Mouse (Mus musculus): ENCODE measurements around the gene Dnajb8. TPM values are rescaled to one million over a fixed set of nuclear protein-coding genes. Genes with fewer than 3 reads are reported as not detected.

The Dnajb8 gene
- polyA plus RNA-seq, 1 experiment from 2014 or later = not detected

- Histone ChIP-seq H3K36me3 (0 out of 2 replicates have a peak, but pooled peaks cover 4% of the 10 kb centered on the region), H3K4me2 (no peak overlapping the region), H3K9ac (no peak overlapping the region), H3K4me1 (peaks cover 12% of the 10 kb centered on the region), H3K9me3 (replicated peaks) (no peaks in the 10 kb centered on the region), H3K4me3 (replicated peaks) (no peak overlapping the region), H3K27ac (no peak overlapping the region), H3K27me3 (peaks cover 33% of the 10 kb centered on the region)
- WGBS = 72% methylated on average over 3 of the region's 3 CpGs
- ATAC-seq (replicated peaks; ENCODE audit: low FRiP score) = no peak
These were observed 11.9 kb upstream of the Dnajb8 start for GRCm38 (mm10) chr6:88210182-88210581.

- Histone ChIP-seq H3K4me2 (no peak overlapping the region), H3K36me3 (no peaks in the 10 kb centered on the region), H3K4me1 (0 out of 2 replicates have a peak, but pooled peaks cover 3% of the 10 kb centered on the region), H3K4me3 (replicated peaks) (no peak overlapping the region), H3K9me3 (replicated peaks) (no peaks in the 10 kb centered on the region), H3K9ac (no peak overlapping the region), H3K27me3 (0 out of 2 replicates have a peak, but pooled peaks cover 3% of the 10 kb centered on the region), H3K27ac (no peak overlapping the region)
- 46% methylated on average over 6 of the region's 6 CpGs for WGBS
- ATAC-seq (replicated peaks; ENCODE audit: low FRiP score) = peak; percentile 33; the same call in 1 of the 2 replicates
These were observed 6.3 kb upstream of the Dnajb8 start for GRCm38 (mm10) chr6:88215797-88216196.

GRCm38 (mm10) chr6:88216199-88216598 lies 5.9 kb upstream of the Dnajb8 start:
- Histone ChIP-seq H3K27ac (peak overlapping the region; percentile 52), H3K4me2 (no peak overlapping the region), H3K4me3 (replicated peaks) (no peak overlapping the region), H3K36me3 (no peaks in the 10 kb centered on the region), H3K9me3 (replicated peaks) (no peaks in the 10 kb centered on the region), H3K9ac (no peak overlapping the region), H3K4me1 (0 out of 2 replicates have a peak, but pooled peaks cover 3% of the 10 kb centered on the region), H3K27me3 (0 out of 2 replicates have a peak, but pooled peaks cover 3% of the 10 kb centered on the region)
- WGBS = 71% methylated on average over 4 of the region's 4 CpGs
- 0 out of 2 replicates have a peak, but pooled peaks have one; percentile 15 for ATAC-seq (replicated peaks; ENCODE audit: low FRiP score)

GRCm38 (mm10) chr6:88219094-88219493 lies 3.0 kb upstream of the Dnajb8 start:
- no peak for ATAC-seq (replicated peaks; ENCODE audit: low FRiP score)
- WGBS = 28% methylated on average over 4 of the region's 4 CpGs
- H3K9ac ChIP-seq = no peak overlapping the region
- no peak overlapping the region for H3K27ac ChIP-seq
- 0 out of 2 replicates have a peak, but pooled peaks cover 3% of the 10 kb centered on the region for H3K4me1 ChIP-seq
- 0 out of 2 replicates have a peak, but pooled peaks cover 3% of the 10 kb centered on the region for H3K27me3 ChIP-seq
- H3K36me3 ChIP-seq = no peaks in the 10 kb centered on the region
- no peak overlapping the region for H3K4me2 ChIP-seq
- no peaks in the 10 kb centered on the region for H3K9me3 ChIP-seq (replicated peaks)
- H3K4me3 ChIP-seq (replicated peaks) = no peak overlapping the region

GRCm38 (mm10) chr6:88226570-88226994 lies 4.5 kb downstream of the Dnajb8 start:
- ATAC-seq (replicated peaks; ENCODE audit: low FRiP score) = no peak; the same call in 1 of the 2 replicates
- WGBS = 20% methylated on average over 5 of the region's 5 CpGs
- peaks cover 33% of the 10 kb centered on the region for H3K4me1 ChIP-seq
- peaks cover 3% of the 10 kb centered on the region; the same call in 1 of the 2 replicates for H3K27me3 ChIP-seq
- no peak overlapping the region for H3K27ac ChIP-seq
- no peaks in the 10 kb centered on the region for H3K9me3 ChIP-seq (replicated peaks)
- H3K4me3 ChIP-seq (replicated peaks) = no peak overlapping the region
- H3K4me2 ChIP-seq = no peak overlapping the region
- H3K9ac ChIP-seq = no peak overlapping the region
- no peaks in the 10 kb centered on the region for H3K36me3 ChIP-seq

- Histone ChIP-seq H3K9ac (no peak overlapping the region), H3K9me3 (replicated peaks) (no peaks in the 10 kb centered on the region), H3K36me3 (no peaks in the 10 kb centered on the region), H3K27ac (no peak overlapping the region), H3K27me3 (peaks cover 3% of the 10 kb centered on the region; the same call in 1 of the 2 replicates), H3K4me1 (peaks cover 41% of the 10 kb centered on the region), H3K4me2 (no peak overlapping the region), H3K4me3 (replicated peaks) (no peak overlapping the region)
- ATAC-seq (replicated peaks; ENCODE audit: low FRiP score) = no peak
- whole genome bisulfite sequencing = 41% methylated on average over 7 of the region's 7 CpGs
These were observed 5.5 kb downstream of the Dnajb8 start for GRCm38 (mm10) chr6:88227537-88227936.

GRCm38 (mm10) chr6:88229221-88229620 lies 7.2 kb downstream of the Dnajb8 start:
- Histone ChIP-seq H3K27me3 (peaks cover 7% of the 10 kb centered on the region; the same call in 1 of the 2 replicates), H3K9me3 (replicated peaks) (no peaks in the 10 kb centered on the region), H3K36me3 (no peaks in the 10 kb centered on the region), H3K4me2 (no peak overlapping the region), H3K4me3 (replicated peaks) (no peak overlapping the region), H3K9ac (no peak overlapping the region), H3K27ac (0 out of 2 replicates have a peak overlapping the region, but pooled peaks have one; percentile 29), H3K4me1 (peaks cover 52% of the 10 kb centered on the region)
- peak; percentile 31; the same call in 1 of the 2 replicates for ATAC-seq (replicated peaks; ENCODE audit: low FRiP score)
- 57% methylated on average over 12 of the region's 12 CpGs for WGBS

- Histone ChIP-seq H3K4me1 (peaks cover 59% of the 10 kb centered on the region), H3K4me3 (replicated peaks) (no peak overlapping the region), H3K27me3 (peaks cover 26% of the 10 kb centered on the region), H3K9me3 (replicated peaks) (no peaks in the 10 kb centered on the region), H3K36me3 (no peaks in the 10 kb centered on the region), H3K27ac (no peak overlapping the region), H3K4me2 (no peak overlapping the region), H3K9ac (no peak overlapping the region)
- WGBS = 61% methylated on average over 7 of the region's 7 CpGs
- ATAC-seq (replicated peaks; ENCODE audit: low FRiP score) = no peak
These were observed 9.8 kb downstream of the Dnajb8 start for GRCm38 (mm10) chr6:88231821-88232220.

GRCm38 (mm10) chr6:88232221-88232620 lies 10.2 kb downstream of the Dnajb8 start:
- no peak overlapping the region for H3K27ac ChIP-seq
- H3K27me3 ChIP-seq = peaks cover 29% of the 10 kb centered on the region
- H3K4me3 ChIP-seq (replicated peaks) = no peak overlapping the region
- 40% methylated on average over 6 of the region's 6 CpGs for WGBS
- peaks cover 55% of the 10 kb centered on the region for H3K4me1 ChIP-seq
- no peaks in the 10 kb centered on the region for H3K9me3 ChIP-seq (replicated peaks)
- H3K4me2 ChIP-seq = no peak overlapping the region
- no peak overlapping the region for H3K9ac ChIP-seq
- no peak for ATAC-seq (replicated peaks; ENCODE audit: low FRiP score)
- no peaks in the 10 kb centered on the region for H3K36me3 ChIP-seq

GRCm38 (mm10) chr6:88233996-88234395 lies 11.9 kb downstream of the Dnajb8 start:
- WGBS = 72% methylated on average over 8 of the region's 8 CpGs
- Histone ChIP-seq H3K4me1 (peaks cover 43% of the 10 kb centered on the region), H3K27ac (peak overlapping the region; percentile 79), H3K27me3 (peaks cover 41% of the 10 kb centered on the region), H3K4me3 (replicated peaks) (no peak overlapping the region), H3K4me2 (no peak overlapping the region), H3K36me3 (no peaks in the 10 kb centered on the region), H3K9ac (no peak overlapping the region), H3K9me3 (replicated peaks) (no peaks in the 10 kb centered on the region)
- ATAC-seq (replicated peaks; ENCODE audit: low FRiP score) = peak; percentile 44; the same call in 1 of the 2 replicates

GRCm38 (mm10) chr6:88235461-88235860 lies 13.4 kb downstream of the Dnajb8 start:
- ATAC-seq (replicated peaks; ENCODE audit: low FRiP score) = no peak
- Histone ChIP-seq H3K9me3 (replicated peaks) (no peaks in the 10 kb centered on the region), H3K4me1 (peaks cover 36% of the 10 kb centered on the region), H3K36me3 (no peaks in the 10 kb centered on the region), H3K4me3 (replicated peaks) (no peak overlapping the region), H3K27me3 (peaks cover 53% of the 10 kb centered on the region), H3K9ac (no peak overlapping the region), H3K4me2 (no peak overlapping the region), H3K27ac (no peak overlapping the region)
- 31% methylated on average over 8 of the region's 8 CpGs for WGBS

- Histone ChIP-seq H3K27me3 (peaks cover 57% of the 10 kb centered on the region), H3K36me3 (no peaks in the 10 kb centered on the region), H3K4me2 (peak overlapping the region; percentile 45), H3K9me3 (replicated peaks) (no peaks in the 10 kb centered on the region), H3K9ac (no peak overlapping the region), H3K27ac (no peak overlapping the region), H3K4me3 (replicated peaks) (peak overlapping the region; percentile 17; the same call in 1 of the 2 replicates), H3K4me1 (peaks cover 36% of the 10 kb centered on the region)
- 7% methylated on average over 17 of the region's 17 CpGs for WGBS
- no peak for ATAC-seq (replicated peaks; ENCODE audit: low FRiP score)
These were observed 13.9 kb downstream of the Dnajb8 start for GRCm38 (mm10) chr6:88235983-88236382.
